ENCODE assay signal across 8 mouse cellular contexts in the genomic region with DNA sequence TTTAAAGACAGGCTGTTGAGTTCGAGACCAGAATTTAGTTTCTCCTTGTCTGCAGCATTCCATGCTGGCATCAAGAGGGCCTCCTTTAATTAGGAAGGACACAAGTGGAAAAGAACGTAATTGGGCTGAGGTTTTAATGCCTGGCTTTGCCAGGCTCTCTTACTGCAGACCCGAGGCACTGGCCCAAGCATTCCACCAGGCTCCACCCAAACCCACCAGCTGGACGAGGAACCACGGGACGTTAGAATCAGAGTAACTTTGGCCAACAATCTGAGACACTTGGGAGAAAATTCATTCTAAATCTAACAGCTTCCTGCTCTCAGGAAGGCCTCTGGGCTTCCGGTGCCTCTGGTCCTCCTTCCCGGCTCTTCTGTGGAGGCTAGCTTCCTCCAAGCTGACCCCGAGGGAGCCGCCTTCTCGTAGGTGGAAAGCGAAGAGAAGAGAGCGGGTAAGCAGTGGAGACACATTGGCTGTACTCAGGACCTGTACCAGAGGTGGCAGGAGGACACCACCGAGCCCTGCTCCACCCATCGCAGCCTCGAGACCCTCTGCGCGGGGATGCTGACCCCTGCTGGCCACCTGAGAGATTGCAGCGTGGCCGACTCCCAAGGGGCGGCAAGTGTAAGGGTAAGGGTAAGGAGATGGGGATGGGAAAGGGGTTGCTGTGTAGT.
DNase-seq lines count a peak whose midpoint lies in the region; ATAC-seq and TF ChIP-seq lines count a peak whose summit lies in the region.

No protein-coding gene starts in this region.

- H3K4me2 ChIP-seq in forebrain, embryonic 12.5 days = peak overlapping the region; percentile 56
- peak overlapping the region; percentile 64 for H3K4me2 ChIP-seq in heart, postnatal 0 days (ENCODE audit: low read depth, low read length)
- H3K4me2 ChIP-seq in liver, embryonic 16.5 days (ENCODE audit: low read depth, low read length) = peak overlapping the region; percentile 41
- peak overlapping the region; percentile 57 for H3K4me2 ChIP-seq in neural tube, embryonic 12.5 days (replicated peaks)
- H3K4me2 ChIP-seq in stomach, postnatal 0 days (replicated peaks; ENCODE audit: low read depth) = peak overlapping the region; percentile 51

- TF ChIP-seq EP300 in heart, postnatal 0 days (IDR thresholded peaks at IDR 0.05; ENCODE audit: low read depth) = no peak
- TF ChIP-seq EP300 in stomach, postnatal 0 days (optimal IDR thresholded peaks at IDR 0.05) = no peak

- 9% methylated on average over 21 of the region's 21 CpGs for WGBS in forebrain, embryonic 12.5 days
- WGBS in heart, postnatal 0 days = 8% methylated on average over 21 of the region's 21 CpGs
- 9% methylated on average over 21 of the region's 21 CpGs for WGBS in liver, embryonic 16.5 days (ENCODE audit: insufficient replicate concordance)
- 15% methylated on average over 21 of the region's 21 CpGs for WGBS in neural tube, embryonic 12.5 days
- 8% methylated on average over 21 of the region's 21 CpGs for WGBS in stomach, postnatal 0 days

- no peak overlapping the region for H3K27ac ChIP-seq in forebrain, embryonic 12.5 days
- H3K27ac ChIP-seq in heart, postnatal 0 days (ENCODE audit: low read depth) = 0 out of 2 replicates have a peak overlapping the region, but pooled peaks have one; percentile 39
- no peak overlapping the region for H3K27ac ChIP-seq in liver, embryonic 16.5 days (ENCODE audit: low read length)
- H3K27ac ChIP-seq in neural tube, embryonic 12.5 days = no peak overlapping the region
- H3K27ac ChIP-seq in stomach, postnatal 0 days (replicated peaks) = peak overlapping the region; percentile 70

- peak overlapping the region; percentile 31 for H3K4me3 ChIP-seq in forebrain, embryonic 12.5 days (replicated peaks)
- peak overlapping the region; percentile 35 for H3K4me3 ChIP-seq in heart, postnatal 0 days (ENCODE audit: low read depth, low read length)
- H3K4me3 ChIP-seq in liver, embryonic 16.5 days (ENCODE audit: low read depth, low read length) = 0 out of 2 replicates have a peak overlapping the region, but pooled peaks have one; percentile 9
- H3K4me3 ChIP-seq in neural tube, embryonic 12.5 days = peak overlapping the region; percentile 20
- H3K4me3 ChIP-seq in stomach, postnatal 0 days (ENCODE audit: low read depth, low read length) = peak overlapping the region; percentile 29

- H3K9ac ChIP-seq in forebrain, embryonic 12.5 days = 0 out of 2 replicates have a peak overlapping the region, but pooled peaks have one; percentile 29
- no peak overlapping the region; the same call in 1 of the 2 replicates for H3K9ac ChIP-seq in heart, postnatal 0 days (replicated peaks; ENCODE audit: low read depth, low read length)
- H3K9ac ChIP-seq in liver, embryonic 16.5 days (ENCODE audit: low read depth, low read length) = no peak overlapping the region
- H3K9ac ChIP-seq in neural tube, embryonic 12.5 days = 0 out of 2 replicates have a peak overlapping the region, but pooled peaks have one; percentile 39
- H3K9ac ChIP-seq in stomach, postnatal 0 days (ENCODE audit: low read length) = 0 out of 2 replicates have a peak overlapping the region, but pooled peaks have one; percentile 1

- ATAC-seq in forebrain, embryonic 12.5 days (ENCODE audit: low FRiP score) = peak; percentile 89
- ATAC-seq in heart, postnatal 0 days (ENCODE audit: insufficient read depth, low read depth) = peak; percentile 93
- ATAC-seq in liver, embryonic 16.5 days (ENCODE audit: low read depth) = peak; percentile 78
- ATAC-seq in neural tube, embryonic 12.5 days (ENCODE audit: low FRiP score, low read depth) = peak; percentile 93
- peak; percentile 90 for ATAC-seq in stomach, postnatal 0 days (ENCODE audit: low FRiP score, low TSS enrichment)

- H3K36me3 ChIP-seq in forebrain, embryonic 12.5 days (replicated peaks) = no peaks in the 10 kb centered on the region
- no peaks in the 10 kb centered on the region for H3K36me3 ChIP-seq in heart, postnatal 0 days (replicated peaks; ENCODE audit: control insufficient read depth, insufficient read depth, low read length)
- no peaks in the 10 kb centered on the region for H3K36me3 ChIP-seq in liver, embryonic 16.5 days (ENCODE audit: control insufficient read depth, insufficient read depth)
- no peaks in the 10 kb centered on the region for H3K36me3 ChIP-seq in neural tube, embryonic 12.5 days
- no peaks in the 10 kb centered on the region for H3K36me3 ChIP-seq in stomach, postnatal 0 days (ENCODE audit: control insufficient read depth, insufficient read depth, low read length)

- H3K27me3 ChIP-seq in forebrain, embryonic 12.5 days = 0 out of 2 replicates have a peak, but pooled peaks cover 6% of the 10 kb centered on the region
- H3K27me3 ChIP-seq in heart, postnatal 0 days (ENCODE audit: control insufficient read depth, insufficient read depth, low read length) = no peaks in the 10 kb centered on the region
- no peaks in the 10 kb centered on the region for H3K27me3 ChIP-seq in liver, embryonic 16.5 days (ENCODE audit: control insufficient read depth, insufficient read depth, low read depth, low read length)
- no peaks in the 10 kb centered on the region for H3K27me3 ChIP-seq in neural tube, embryonic 12.5 days (replicated peaks)
- no peaks in the 10 kb centered on the region for H3K27me3 ChIP-seq in stomach, postnatal 0 days (ENCODE audit: control insufficient read depth, insufficient read depth, low read length)

- H3K9me3 ChIP-seq in forebrain, embryonic 12.5 days = no peaks in the 10 kb centered on the region
- H3K9me3 ChIP-seq in heart, postnatal 0 days (replicated peaks; ENCODE audit: control insufficient read depth, low read length) = no peaks in the 10 kb centered on the region
- H3K9me3 ChIP-seq in liver, embryonic 16.5 days (replicated peaks; ENCODE audit: control insufficient read depth, low read length) = no peaks in the 10 kb centered on the region
- H3K9me3 ChIP-seq in neural tube, embryonic 12.5 days = no peaks in the 10 kb centered on the region
- 0 out of 2 replicates have a peak, but pooled peaks cover 2% of the 10 kb centered on the region for H3K9me3 ChIP-seq in stomach, postnatal 0 days (ENCODE audit: control insufficient read depth, low read length)

- DNase-seq in CD8-positive naive resting alpha-beta T cell, adult 2 months (ENCODE audit: low read depth in 2 of 2, low spot score in 2 of 2) = peak; percentile 75 to 79
- peak; percentile 58 for DNase-seq in c-Kit-positive CD71-negative TER-119-negative erythroid progenitor cells, embryonic 14.5 days (ENCODE audit: low read depth)
- peak; percentile 79 for DNase-seq in heart, postnatal 0 days (ENCODE audit: low spot score)
- peak; percentile 91 to 92 for DNase-seq in kidney, postnatal 4 days
- DNase-seq in stomach, postnatal 0 days (ENCODE audit: low spot score) = peak; percentile 89

- H3K4me1 ChIP-seq in forebrain, embryonic 12.5 days = 0 out of 2 replicates have a peak, but pooled peaks cover 3% of the 10 kb centered on the region
- H3K4me1 ChIP-seq in heart, postnatal 0 days (ENCODE audit: control insufficient read depth, insufficient read depth) = 0 out of 2 replicates have a peak, but pooled peaks cover 3% of the 10 kb centered on the region
- H3K4me1 ChIP-seq in liver, embryonic 16.5 days (ENCODE audit: control insufficient read depth, low read depth, low read length) = no peaks in the 10 kb centered on the region
- peaks cover 4% of the 10 kb centered on the region; the same call in 1 of the 2 replicates for H3K4me1 ChIP-seq in neural tube, embryonic 12.5 days
- H3K4me1 ChIP-seq in stomach, postnatal 0 days (replicated peaks; ENCODE audit: control insufficient read depth, insufficient read depth) = no peaks in the 10 kb centered on the region

- peak; percentile 100 for TF ChIP-seq CTCF in heart, postnatal 0 days (IDR thresholded peaks at IDR 0.05; ENCODE audit: low read depth)
- TF ChIP-seq CTCF in stomach, postnatal 0 days (IDR thresholded peaks at IDR 0.05; ENCODE audit: low read depth) = peak; percentile 100

Comparison
In these comparisons a context has a peak if more than half of its experiments do, and no peak if none do; other contexts are left out.
1. H3K27ac ChIP-seq: peak in heart, postnatal 0 days (single experiment) and stomach, postnatal 0 days (single experiment); none in forebrain, embryonic 12.5 days (single experiment), liver, embryonic 16.5 days (single experiment) and neural tube, embryonic 12.5 days (single experiment).
2. H3K9ac ChIP-seq: peak in forebrain, embryonic 12.5 days (single experiment), neural tube, embryonic 12.5 days (single experiment) and stomach, postnatal 0 days (single experiment); none in heart, postnatal 0 days (single experiment) and liver, embryonic 16.5 days (single experiment).
3. Peak in every context shown above with its lines, with median percentiles within 50 percentile points of each other: DNase-seq, ATAC-seq, H3K4me2 ChIP-seq and H3K4me3 ChIP-seq.